Mouse (Mus musculus): ENCODE measurements around the gene Sfi1. TPM values are rescaled to one million over a fixed set of nuclear protein-coding genes. Genes with fewer than 3 reads are reported as not detected.
"Not testable (repeated sequence)": the region's sequence is repeated elsewhere in the genome, so short reads cannot be mapped to it uniquely, and the experiment has no call there.

Sfi1 gene
- polyA plus RNA-seq, 1 experiment, result 0.41 TPM

- H3K4me1 ChIP-seq (ENCODE audit: control insufficient read depth); H3K9me3 ChIP-seq (ENCODE audit: control insufficient read depth, low read length); H3K27me3 ChIP-seq (ENCODE audit: control insufficient read depth); H3K4me3 ChIP-seq (replicated peaks); H3K36me3 ChIP-seq (ENCODE audit: control insufficient read depth): not testable (repeated sequence)
These were observed 61.3 kb downstream of the Sfi1 start for GRCm38 (mm10) chr11:3132001-3132400.

- H3K36me3 ChIP-seq (ENCODE audit: control insufficient read depth); H3K27me3 ChIP-seq (ENCODE audit: control insufficient read depth); H3K9me3 ChIP-seq (ENCODE audit: control insufficient read depth, low read length); H3K4me1 ChIP-seq (ENCODE audit: control insufficient read depth); H3K4me3 ChIP-seq (replicated peaks): not testable (repeated sequence)
These were observed 63.4 kb downstream of the Sfi1 start for GRCm38 (mm10) chr11:3129852-3130251.

GRCm38 (mm10) chr11:3129276-3129675 is 64.0 kb downstream of the Sfi1 start:
- H3K9me3 ChIP-seq (ENCODE audit: control insufficient read depth, low read length); H3K36me3 ChIP-seq (ENCODE audit: control insufficient read depth); H3K4me1 ChIP-seq (ENCODE audit: control insufficient read depth): not testable (repeated sequence)

GRCm38 (mm10) chr11:3127303-3127795 is 65.9 kb downstream of the Sfi1 start:
- H3K27me3 ChIP-seq (ENCODE audit: control insufficient read depth); H3K4me1 ChIP-seq (ENCODE audit: control insufficient read depth); H3K4me3 ChIP-seq (replicated peaks): not testable (repeated sequence)

More at GRCm38 (mm10) chr11:3129276-3129675, 64.0 kb downstream of the Sfi1 start:
- not testable (repeated sequence) for H3K4me3 ChIP-seq (replicated peaks); H3K27me3 ChIP-seq (ENCODE audit: control insufficient read depth)

GRCm38 (mm10) chr11:3126478-3127302 is 66.6 kb downstream of the Sfi1 start:
- H3K4me1 ChIP-seq (ENCODE audit: control insufficient read depth); H3K9me3 ChIP-seq (ENCODE audit: control insufficient read depth, low read length); H3K36me3 ChIP-seq (ENCODE audit: control insufficient read depth); H3K27me3 ChIP-seq (ENCODE audit: control insufficient read depth); H3K4me3 ChIP-seq (replicated peaks): not testable (repeated sequence)

More at GRCm38 (mm10) chr11:3127303-3127795, 65.9 kb downstream of the Sfi1 start:
- H3K9me3 ChIP-seq (ENCODE audit: control insufficient read depth, low read length); H3K36me3 ChIP-seq (ENCODE audit: control insufficient read depth): not testable (repeated sequence)

GRCm38 (mm10) chr11:3125922-3126321 is 67.3 kb downstream of the Sfi1 start:
- not testable (repeated sequence) for H3K4me3 ChIP-seq (replicated peaks); H3K36me3 ChIP-seq (ENCODE audit: control insufficient read depth); H3K4me1 ChIP-seq (ENCODE audit: control insufficient read depth); H3K9me3 ChIP-seq (ENCODE audit: control insufficient read depth, low read length); H3K27me3 ChIP-seq (ENCODE audit: control insufficient read depth)

GRCm38 (mm10) chr11:3124932-3125810 is 68.1 kb downstream of the Sfi1 start:
- not testable (repeated sequence) for H3K9me3 ChIP-seq (ENCODE audit: control insufficient read depth, low read length); H3K27me3 ChIP-seq (ENCODE audit: control insufficient read depth); H3K36me3 ChIP-seq (ENCODE audit: control insufficient read depth); H3K4me1 ChIP-seq (ENCODE audit: control insufficient read depth)
- peak overlapping the region; percentile 28 for H3K4me3 ChIP-seq (replicated peaks)

DNA sequence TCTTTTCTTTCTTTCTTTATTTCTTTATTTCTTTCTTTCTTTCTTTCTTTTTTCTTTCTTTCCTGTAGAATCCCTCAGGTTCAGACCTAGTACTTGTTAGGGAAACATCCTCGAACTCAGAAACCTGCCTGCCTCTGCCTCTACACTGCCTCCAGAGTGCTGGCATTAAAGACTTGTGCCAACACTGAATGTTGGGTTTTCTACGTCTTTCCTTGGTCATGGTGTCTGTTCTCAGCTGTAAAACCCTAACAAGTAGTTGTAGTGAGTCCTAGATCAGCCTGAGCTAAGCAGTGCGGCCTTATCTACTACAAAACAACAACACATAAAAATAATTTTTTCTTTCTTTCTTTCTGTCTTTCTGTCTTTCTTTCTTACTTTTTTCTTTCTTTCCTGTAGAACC is 78.9 kb downstream of the Sfi1 start:
- TF ChIP-seq TAL1 (IDR thresholded peaks at IDR 0.05; ENCODE audit: low read length) (no peak), GATA1 (IDR thresholded peaks at IDR 0.05; ENCODE audit: low read length) (no peak)
- Histone ChIP-seq H3K4me1 (ENCODE audit: control insufficient read depth) (no peaks in the 10 kb centered on the region), H3K9me3 (ENCODE audit: control insufficient read depth, low read length) (0 out of 2 replicates have a peak, but pooled peaks cover 4% of the 10 kb centered on the region), H3K27me3 (ENCODE audit: control insufficient read depth) (no peaks in the 10 kb centered on the region), H3K4me3 (replicated peaks) (no peak overlapping the region), H3K36me3 (ENCODE audit: control insufficient read depth) (no peaks in the 10 kb centered on the region)

DNA sequence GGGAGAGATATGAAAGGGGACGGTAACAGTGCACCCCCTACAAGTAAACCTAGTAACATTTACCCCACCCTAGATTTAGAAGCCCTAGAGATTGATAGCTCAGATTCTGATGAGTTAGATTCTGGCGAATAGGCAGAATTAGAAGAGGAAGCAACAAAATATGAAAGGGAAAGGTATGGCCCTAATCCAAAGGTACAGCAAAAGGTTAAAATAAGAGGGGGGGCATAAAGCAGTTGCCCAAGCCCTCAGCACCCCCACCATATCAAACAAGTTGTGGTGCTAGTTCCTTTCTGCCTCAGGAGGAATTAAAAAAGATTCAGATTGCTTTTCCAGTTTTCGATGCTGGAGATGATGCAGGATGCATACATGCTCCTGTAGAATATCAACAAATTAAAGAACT is 87.1 kb downstream of the Sfi1 start:
- H3K9me3 ChIP-seq (ENCODE audit: control insufficient read depth, low read length), result peaks cover 26% of the 10 kb centered on the region
- H3K4me3 ChIP-seq (replicated peaks), result no peak overlapping the region
- TF ChIP-seq TAL1 (IDR thresholded peaks at IDR 0.05; ENCODE audit: low read length) (no peak), GATA1 (IDR thresholded peaks at IDR 0.05; ENCODE audit: low read length) (no peak)
- no peaks in the 10 kb centered on the region for H3K36me3 ChIP-seq (ENCODE audit: control insufficient read depth)
- H3K27me3 ChIP-seq (ENCODE audit: control insufficient read depth), result no peaks in the 10 kb centered on the region
- H3K4me1 ChIP-seq (ENCODE audit: control insufficient read depth), result peaks cover 5% of the 10 kb centered on the region

- H3K27me3 ChIP-seq (ENCODE audit: control insufficient read depth), result no peaks in the 10 kb centered on the region
- peak overlapping the region; percentile 68 for H3K4me3 ChIP-seq (replicated peaks)
- H3K9me3 ChIP-seq (ENCODE audit: control insufficient read depth, low read length), result peaks cover 28% of the 10 kb centered on the region
- peaks cover 5% of the 10 kb centered on the region for H3K4me1 ChIP-seq (ENCODE audit: control insufficient read depth)
- TF ChIP-seq GATA1 (IDR thresholded peaks at IDR 0.05; ENCODE audit: low read length), result no peak
- H3K36me3 ChIP-seq (ENCODE audit: control insufficient read depth), result no peaks in the 10 kb centered on the region
These were observed 88.0 kb downstream of the Sfi1 start for GRCm38 (mm10) chr11:3105261-3105731.

DNA sequence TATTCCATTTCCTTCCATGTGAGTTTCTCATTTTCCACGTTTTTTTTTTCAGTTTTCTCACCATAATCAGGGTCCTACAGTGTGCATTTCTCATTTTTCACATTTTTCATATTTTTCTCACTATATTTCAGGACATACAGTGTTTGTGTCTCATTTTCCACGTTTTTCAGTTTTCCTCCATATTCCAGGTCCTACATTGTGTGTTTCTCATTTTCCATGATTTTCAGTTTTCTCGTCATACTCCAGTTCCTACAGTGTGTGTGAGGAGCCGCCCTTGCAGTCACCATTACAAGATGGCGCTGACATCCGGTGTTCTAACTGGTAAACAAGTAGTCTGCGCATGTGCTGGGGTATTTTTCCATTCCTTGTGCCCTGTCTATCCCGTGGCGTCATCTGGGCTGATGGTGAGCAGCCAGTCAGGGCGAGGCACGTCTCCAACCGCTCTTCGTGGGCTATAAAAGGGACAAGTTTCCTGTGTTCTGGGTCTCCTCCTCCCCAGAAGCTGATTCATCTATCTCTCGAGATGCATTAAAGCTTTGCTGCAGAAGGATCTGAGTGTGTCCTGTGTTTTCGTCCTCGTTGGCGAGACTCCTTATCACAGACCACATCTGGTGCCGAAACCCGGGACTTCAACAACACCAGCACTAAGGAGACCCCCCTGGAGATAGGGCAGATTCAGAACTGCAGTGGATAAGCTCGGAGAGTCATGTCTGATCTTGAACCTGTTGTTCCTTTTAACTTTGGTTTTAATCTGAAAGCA is 88.6 kb downstream of the Sfi1 start:
- H3K27me3 ChIP-seq (ENCODE audit: control insufficient read depth); H3K4me1 ChIP-seq (ENCODE audit: control insufficient read depth); H3K36me3 ChIP-seq (ENCODE audit: control insufficient read depth): not testable (repeated sequence)
- Histone ChIP-seq H3K4me3 (replicated peaks) (peak overlapping the region; percentile 68), H3K9me3 (ENCODE audit: control insufficient read depth, low read length) (peaks cover 32% of the 10 kb centered on the region)
